Mouse (Mus musculus) splenic B cell, adult 2 months (primary cell): ENCODE data around the gene Nmur1.

ENCODE experiments used
- DNase-seq: peaks from one replicate; pipeline ENCODE4 v3.0.0-alpha.2; 2011; ENCODE audit warnings: low read depth, low spot score
- H3K27me3 ChIP-seq: 2 replicates; pipeline ENCODE4 v1.6.1; 2012; ENCODE audit warnings: mild to moderate bottlenecking, low read length, moderate library complexity, mixed read lengths; ENCODE audit not compliant: control insufficient read depth, poor library complexity, insufficient read depth, severe bottlenecking
- H3K36me3 ChIP-seq: 2 replicates; pipeline ENCODE4 v1.6.1; 2012; ENCODE audit warnings: mild to moderate bottlenecking, low read length, moderate library complexity, mixed read lengths; ENCODE audit not compliant: control insufficient read depth, poor library complexity, insufficient read depth, severe bottlenecking

The Nmur1 gene

DNA sequence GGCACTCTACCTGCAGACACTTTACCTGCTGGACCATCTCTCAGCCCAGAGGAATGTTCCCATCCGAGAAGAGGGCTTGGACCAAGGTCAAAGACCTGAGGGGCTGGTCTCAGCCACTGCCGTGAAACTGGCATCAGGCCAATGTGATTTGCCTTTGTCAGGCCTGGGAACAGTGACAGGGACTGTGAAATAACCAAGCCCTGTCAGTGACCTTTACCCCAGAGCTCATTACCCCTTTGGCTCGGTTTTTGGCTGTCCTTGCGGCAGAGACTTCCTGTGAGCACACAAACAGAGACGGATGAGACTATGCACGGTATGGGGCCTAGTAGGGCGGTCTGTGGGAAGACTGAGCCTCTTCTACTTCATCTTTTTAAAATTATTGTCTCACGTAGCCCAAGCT, 19.1 kb downstream of the Nmur1 start:
- H3K27me3 ChIP-seq = no peaks in the 10 kb centered on the region
- no peak for DNase-seq
- H3K36me3 ChIP-seq = no peaks in the 10 kb centered on the region

DNA sequence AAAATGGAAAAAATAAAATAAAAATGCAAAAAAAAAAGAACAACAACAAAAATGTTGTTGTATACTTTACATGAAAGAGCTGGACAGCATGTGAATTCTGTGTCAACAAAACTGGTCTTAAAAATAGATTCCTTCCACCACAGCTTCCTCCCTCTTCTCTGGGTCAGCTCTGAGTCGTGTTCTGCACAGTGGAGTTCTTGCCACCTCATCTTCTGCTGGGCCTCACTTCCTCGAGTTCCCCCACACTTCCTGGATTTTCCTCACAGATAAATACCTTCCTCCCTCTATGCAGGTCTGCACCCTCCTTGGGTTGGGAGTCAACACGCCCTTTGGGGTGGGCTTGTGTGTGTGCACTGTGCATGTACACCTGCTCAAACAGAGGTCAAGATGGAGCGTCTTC, 19.7 kb downstream of the Nmur1 start:
- no peak for DNase-seq
- Histone ChIP-seq H3K27me3 (no peaks in the 10 kb centered on the region), H3K36me3 (no peaks in the 10 kb centered on the region)

DNA sequence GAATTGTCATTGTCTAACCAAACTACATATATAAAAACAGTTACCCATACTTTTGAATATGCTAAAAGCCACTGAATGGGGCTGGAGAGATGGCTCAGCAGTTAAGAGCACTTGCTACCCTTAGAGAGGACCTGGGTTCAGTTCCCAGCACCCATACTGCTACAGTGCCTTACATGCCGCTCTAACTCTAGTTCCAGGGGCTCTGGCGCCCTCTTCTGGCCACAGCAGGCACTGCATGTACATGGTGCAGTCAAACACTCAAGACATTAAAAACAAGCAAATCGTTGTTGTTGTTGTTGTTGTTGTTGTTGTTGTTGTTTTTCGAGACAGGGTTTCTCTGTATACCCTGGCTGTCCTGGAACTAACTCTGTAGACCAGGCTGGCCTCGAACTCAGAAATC, 21.2 kb downstream of the Nmur1 start:
- Histone ChIP-seq H3K27me3 (no peaks in the 10 kb centered on the region), H3K36me3 (no peaks in the 10 kb centered on the region)
- peak; percentile 58 for DNase-seq

DNA sequence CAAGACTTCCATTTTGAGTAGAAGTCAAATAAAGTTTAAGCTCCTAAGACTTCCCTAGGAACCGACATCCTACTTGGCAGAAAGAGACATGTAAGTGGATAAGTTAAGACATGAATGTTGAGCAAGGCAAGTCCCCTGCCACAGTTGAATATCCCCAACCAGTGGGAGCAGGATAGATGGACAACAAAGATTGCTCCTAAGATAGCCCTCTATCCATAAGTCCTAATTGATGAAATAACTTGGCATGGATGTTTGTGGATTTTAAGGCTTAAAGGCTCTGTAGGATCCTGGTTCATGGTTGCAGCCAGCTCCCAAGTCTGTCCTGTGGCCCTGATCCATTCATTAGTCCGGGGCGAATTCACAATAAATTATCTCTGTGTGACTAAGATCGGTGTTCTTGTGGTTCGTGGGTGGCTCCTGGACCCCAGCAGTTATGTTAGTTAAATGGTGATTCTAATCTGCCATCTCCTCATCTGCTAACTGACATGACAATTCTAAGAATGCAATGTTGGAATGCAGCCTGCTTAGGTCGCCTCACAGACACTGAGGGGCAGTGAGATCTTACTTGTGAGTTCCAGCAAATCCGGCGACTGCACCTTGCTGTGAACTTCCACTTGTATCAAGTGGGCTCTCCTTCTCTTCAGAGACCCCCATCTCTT, 25.8 kb downstream of the Nmur1 start:
- Histone ChIP-seq H3K27me3 (no peaks in the 10 kb centered on the region), H3K36me3 (no peaks in the 10 kb centered on the region)
- DNase-seq = no peak

DNA sequence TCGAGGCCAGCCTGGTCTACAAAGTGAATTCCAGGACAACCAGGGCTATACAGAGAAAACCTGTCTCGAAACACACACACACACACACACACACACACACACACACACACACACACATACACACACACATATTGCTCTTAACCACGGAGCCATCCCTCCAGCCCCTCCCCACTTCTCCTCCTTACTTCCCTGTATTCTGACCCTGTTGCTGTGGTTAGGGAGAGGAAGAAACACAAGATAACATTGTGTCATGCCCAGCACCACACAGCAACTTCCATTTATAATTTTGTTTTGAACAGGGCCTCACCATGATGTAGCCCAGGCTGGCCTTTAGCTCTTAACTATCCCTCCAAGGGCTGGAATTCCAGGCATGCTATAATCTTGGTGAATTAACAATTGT, 26.7 kb downstream of the Nmur1 start:
- H3K27me3 ChIP-seq = no peaks in the 10 kb centered on the region
- no peaks in the 10 kb centered on the region for H3K36me3 ChIP-seq
- DNase-seq = no peak

DNA sequence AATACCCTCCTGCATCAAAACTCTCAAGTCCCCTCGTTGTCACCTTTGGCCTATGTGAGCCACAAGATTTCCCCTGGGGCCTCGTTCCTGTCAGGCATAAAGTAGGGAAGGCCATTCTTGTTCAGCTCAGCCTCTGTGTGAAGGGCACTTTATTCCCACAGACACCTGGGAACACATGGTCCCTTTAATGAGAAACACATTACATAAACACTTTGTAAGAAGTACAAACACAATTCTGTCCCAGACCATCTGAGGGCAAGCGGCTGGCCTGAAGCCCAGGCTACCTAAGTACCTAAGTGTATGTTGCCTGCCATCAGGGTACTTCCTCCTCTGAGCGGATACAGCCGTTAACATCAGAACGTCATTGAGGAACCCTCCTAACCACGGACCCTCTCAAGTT, 27.8 kb downstream of the Nmur1 start:
- Histone ChIP-seq H3K36me3 (no peaks in the 10 kb centered on the region), H3K27me3 (no peaks in the 10 kb centered on the region)
- peak; percentile 36 for DNase-seq

DNA sequence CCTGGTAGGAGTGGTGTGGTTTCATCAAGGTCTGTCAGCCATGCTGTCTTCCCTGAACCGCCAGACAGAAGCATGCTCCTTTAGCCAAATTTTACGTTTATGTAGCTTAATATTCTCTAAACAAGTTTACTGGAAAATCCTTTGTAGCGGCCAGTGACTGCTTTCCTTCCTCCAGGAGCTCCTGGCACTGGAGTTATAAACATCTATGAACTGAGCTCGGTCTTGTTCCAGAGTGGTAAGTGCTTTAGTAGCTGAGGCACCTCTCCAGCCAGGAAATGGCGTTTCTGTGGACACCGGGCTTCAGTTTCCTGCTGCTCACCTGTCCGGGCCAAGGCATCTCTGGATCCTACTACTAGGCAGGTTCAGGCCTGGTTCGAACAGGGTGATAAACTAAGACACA, 28.4 kb downstream of the Nmur1 start:
- no peak for DNase-seq
- Histone ChIP-seq H3K36me3 (no peaks in the 10 kb centered on the region), H3K27me3 (no peaks in the 10 kb centered on the region)

DNA sequence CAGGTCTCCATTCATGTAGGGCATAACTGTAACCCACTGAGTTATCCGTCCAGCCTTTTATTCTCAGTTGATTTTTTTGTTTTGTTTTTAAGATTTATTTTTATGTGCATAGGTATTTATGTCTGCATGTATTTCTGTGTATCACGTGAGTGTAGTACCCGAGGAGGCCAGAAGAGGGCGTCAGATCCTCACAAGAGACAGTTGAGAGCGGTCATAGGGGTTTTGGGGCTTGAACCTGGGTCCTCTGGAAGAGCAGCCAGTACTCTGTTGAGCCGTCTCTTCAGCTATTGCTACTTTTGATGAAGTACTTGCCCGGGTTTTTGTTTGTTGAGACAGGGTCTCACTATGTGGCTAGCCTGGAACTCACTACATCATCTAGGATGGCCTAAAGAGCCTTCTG, 30.1 kb downstream of the Nmur1 start:
- no peaks in the 10 kb centered on the region for H3K36me3 ChIP-seq

DNA sequence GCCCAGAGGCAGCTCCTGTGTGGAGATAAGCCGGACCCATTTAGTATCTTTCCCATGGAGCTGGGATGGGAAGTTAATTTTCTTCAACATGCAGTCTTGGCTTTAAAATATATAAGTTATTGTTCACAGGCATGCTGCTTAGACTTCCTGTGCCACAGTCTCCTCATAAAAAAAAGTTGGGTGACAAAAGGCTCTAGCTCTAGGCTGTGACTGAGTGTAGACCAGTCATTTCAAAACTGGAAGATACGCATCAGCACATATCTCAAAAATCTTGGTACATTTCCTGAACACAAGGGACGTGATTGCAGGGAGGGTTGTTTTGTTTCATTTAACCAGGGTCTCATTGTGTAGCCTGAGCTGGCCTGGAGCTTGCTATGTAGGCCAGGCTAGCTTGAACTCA, 31.8 kb downstream of the Nmur1 start:
- no peaks in the 10 kb centered on the region for H3K27me3 ChIP-seq
- no peak for DNase-seq
- H3K36me3 ChIP-seq = no peaks in the 10 kb centered on the region

More for the DNA sequence above, 30.1 kb downstream of the Nmur1 start:
- H3K27me3 ChIP-seq = no peaks in the 10 kb centered on the region
- no peak for DNase-seq

DNA sequence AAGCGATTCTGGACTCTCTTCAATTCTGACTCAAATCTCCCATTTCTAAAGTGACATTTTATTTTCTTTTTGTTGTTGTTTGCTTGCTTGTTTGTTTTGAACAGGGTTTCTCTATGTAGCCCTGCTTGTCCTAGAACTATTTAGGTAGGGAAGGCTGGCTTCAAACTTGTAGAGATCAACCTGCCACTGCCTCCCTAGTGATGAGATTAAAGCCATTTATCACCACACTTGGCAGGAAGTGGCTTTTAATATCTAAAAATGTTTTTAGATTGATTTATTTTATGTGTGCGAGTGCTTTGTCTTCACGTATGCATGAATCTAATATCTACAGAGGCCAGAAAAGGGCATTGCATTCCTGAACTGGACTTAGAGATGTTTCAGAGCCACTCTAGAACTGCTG, 32.8 kb downstream of the Nmur1 start:
- Histone ChIP-seq H3K36me3 (no peaks in the 10 kb centered on the region), H3K27me3 (no peaks in the 10 kb centered on the region)
- no peak for DNase-seq

DNA sequence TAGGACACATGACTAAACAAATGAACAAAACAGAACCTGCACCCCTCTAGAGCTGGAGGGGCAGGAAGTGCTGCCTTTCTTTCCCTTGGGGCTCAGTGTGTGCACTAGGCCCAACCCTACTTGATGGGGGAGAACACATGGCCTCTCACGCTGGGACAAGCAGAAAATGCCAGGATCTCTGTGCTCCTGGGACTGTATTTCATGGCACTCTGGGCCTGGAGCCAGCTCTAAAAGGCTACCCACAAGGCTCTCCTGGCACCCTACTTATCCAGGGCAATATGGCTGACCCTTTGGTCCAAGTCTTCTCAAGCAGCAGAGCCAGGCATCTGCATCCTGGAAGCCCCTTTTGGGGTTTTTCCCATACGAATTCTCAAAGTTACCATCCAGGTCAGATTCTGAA, 34.6 kb downstream of the Nmur1 start:
- no peaks in the 10 kb centered on the region for H3K27me3 ChIP-seq
- no peaks in the 10 kb centered on the region for H3K36me3 ChIP-seq
- peak; percentile 26 for DNase-seq

DNA sequence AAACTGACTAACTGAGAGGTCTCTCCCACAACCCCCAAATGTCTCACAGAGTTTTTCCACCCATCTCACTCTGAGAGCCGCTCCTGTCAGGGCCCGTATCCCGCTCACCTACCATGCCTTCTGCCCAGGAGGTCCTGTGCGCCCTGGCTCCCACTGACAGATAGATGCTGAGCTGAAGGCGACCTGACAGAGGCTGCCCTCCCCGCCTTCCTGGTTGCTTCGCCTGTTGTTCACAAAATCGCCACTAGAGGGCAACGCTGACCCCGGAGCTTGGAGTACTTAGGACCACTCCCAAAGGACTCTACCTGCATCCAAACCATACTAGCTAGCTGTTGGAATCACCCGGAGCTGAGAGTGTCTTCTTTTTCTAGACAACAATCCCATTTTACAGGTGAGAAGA, 36.8 kb downstream of the Nmur1 start:
- H3K27me3 ChIP-seq = no peaks in the 10 kb centered on the region
- no peaks in the 10 kb centered on the region for H3K36me3 ChIP-seq
- DNase-seq = peak; percentile 82

DNA sequence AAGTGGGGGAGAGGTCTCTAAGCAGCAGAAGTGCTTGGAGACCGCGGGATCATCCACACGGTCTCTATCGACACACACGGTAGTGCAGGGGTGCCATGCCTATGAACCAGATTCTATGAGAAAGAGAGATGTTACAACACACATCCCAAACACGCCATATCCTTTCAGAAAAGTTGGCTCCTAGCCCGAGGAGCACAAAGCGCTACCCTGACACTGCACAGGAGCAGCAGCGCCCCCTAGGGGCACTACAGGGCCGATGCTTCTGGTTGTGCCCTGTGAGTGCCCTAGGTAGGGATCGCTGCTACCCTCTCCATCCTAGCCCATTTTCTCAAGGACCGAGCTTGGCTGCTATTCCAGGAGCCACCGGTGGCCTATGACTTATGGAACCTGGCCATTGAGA, 45.0 kb downstream of the Nmur1 start:
- DNase-seq = peak; percentile 79
- Histone ChIP-seq H3K36me3 (no peaks in the 10 kb centered on the region), H3K27me3 (no peaks in the 10 kb centered on the region)

DNA sequence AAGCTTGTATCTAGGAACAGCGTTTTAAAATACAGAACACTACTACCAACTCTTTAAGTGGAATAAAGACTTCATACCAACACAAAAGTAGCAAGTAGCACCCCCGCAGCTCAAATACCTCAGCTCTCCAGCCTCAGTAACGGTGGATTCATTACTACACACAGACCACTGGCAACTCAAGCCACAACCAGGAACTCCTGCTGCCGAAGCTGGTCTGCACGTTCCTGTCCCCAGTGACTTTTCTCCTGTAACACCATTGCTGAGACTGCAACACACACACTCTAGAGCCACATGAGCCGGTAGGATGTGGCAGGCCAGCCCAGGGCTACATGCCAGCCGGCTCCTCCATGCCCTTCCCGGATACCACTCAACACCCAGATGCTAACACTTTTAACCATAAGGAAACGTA, 46.9 kb downstream of the Nmur1 start:
- no peak for DNase-seq
- no peaks in the 10 kb centered on the region for H3K27me3 ChIP-seq
- no peaks in the 10 kb centered on the region for H3K36me3 ChIP-seq

DNA sequence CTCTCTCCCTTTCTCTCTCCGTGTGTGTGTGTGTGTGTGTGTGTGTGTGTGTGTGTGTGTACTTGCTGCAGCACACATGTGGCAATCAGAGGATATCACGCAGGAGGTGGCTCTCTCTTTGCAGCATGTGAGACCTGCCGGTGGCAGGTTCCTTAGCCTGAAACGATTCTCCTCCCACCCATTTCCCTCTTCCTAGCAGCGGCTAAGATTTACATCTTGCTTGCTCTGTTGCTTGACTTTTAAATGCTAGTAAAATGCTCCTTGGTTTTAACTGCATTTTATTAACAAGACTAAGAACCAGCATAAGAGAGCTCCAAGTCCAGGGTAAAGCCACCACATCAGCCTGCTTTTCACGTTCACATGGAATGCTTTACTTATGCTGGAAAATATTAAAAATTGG, 47.4 kb downstream of the Nmur1 start:
- no peaks in the 10 kb centered on the region for H3K36me3 ChIP-seq
- DNase-seq = no peak
- no peaks in the 10 kb centered on the region for H3K27me3 ChIP-seq

DNA sequence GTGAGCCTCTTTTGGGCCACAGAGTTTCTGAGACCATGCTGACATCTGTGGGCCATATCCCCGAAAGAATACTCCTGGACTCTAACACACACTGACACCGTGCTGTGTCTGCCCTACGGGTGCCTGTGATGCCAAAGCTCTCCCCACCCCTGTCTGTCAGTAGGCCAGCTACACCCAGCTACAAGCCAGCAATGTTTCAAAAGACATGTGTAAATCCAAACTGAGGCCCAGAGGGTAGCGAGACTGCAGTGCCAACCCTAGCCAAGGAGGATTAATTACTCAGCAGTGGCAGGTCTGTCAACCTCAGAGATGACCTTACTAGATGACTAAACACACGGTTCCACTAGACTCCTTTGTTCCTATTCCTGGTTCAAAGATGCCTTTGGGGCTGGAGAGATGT, 49.7 kb downstream of the Nmur1 start:
- H3K36me3 ChIP-seq = no peaks in the 10 kb centered on the region
- H3K27me3 ChIP-seq = no peaks in the 10 kb centered on the region
- DNase-seq = no peak
